Mouse (Mus musculus) ES-Bruce4 (cell line): Measurements from ENCODE around the gene Avil. TPM values are rescaled to one million over a fixed set of nuclear protein-coding genes. Genes with fewer than 3 reads are reported as not detected.

Source experiments
- H3K27ac ChIP-seq: 2 replicates; pipeline ENCODE4 v1.5.1; 2012; ENCODE audit warnings: low read length, inconsistent platforms; ENCODE audit not compliant: insufficient read depth
- H3K27me3 ChIP-seq: 2 replicates; pipeline ENCODE4 v1.6.1; 2012; ENCODE audit warnings: mild to moderate bottlenecking, low read length, inconsistent platforms; ENCODE audit not compliant: control insufficient read depth, poor library complexity, insufficient read depth, severe bottlenecking
- H3K36me3 ChIP-seq: 2 replicates; pipeline ENCODE4 v1.6.1; 2012; ENCODE audit warnings: inconsistent platforms, mild to moderate bottlenecking, low read length, moderate library complexity; ENCODE audit not compliant: control insufficient read depth, poor library complexity, insufficient read depth, severe bottlenecking
- H3K4me1 ChIP-seq: one replicate; pipeline ENCODE4 v1.8.1; 2011; ENCODE audit warnings: low read length; ENCODE audit not compliant: control insufficient read depth, insufficient read depth
- H3K4me3 ChIP-seq: 2 replicates; pipeline ENCODE4 v1.5.1; 2011; ENCODE audit warnings: low read depth, mild to moderate bottlenecking, low read length
- H3K9ac ChIP-seq: 2 replicates; pipeline ENCODE4 v1.6.1; 2012; ENCODE audit warnings: low read depth, mild to moderate bottlenecking, inconsistent platforms; ENCODE audit not compliant: poor library complexity, severe bottlenecking
- H3K9me3 ChIP-seq: replicated peaks from 2 replicates; pipeline ENCODE4 v1.6.1; 2012; ENCODE audit warnings: mild to moderate bottlenecking, low read length, inconsistent platforms; ENCODE audit not compliant: control insufficient read depth, poor library complexity, insufficient read depth, severe bottlenecking
- CTCF ChIP-seq: IDR thresholded peaks from one replicate; pipeline ENCODE4 v1.8.1; 2011; ENCODE audit warnings: low read depth, low read length
- EP300 ChIP-seq: IDR thresholded peaks from 2 replicates; pipeline ENCODE4 v1.6.1; 2011; ENCODE audit warnings: low read depth, low read length; ENCODE audit not compliant: insufficient read depth
- POLR2A ChIP-seq: IDR thresholded peaks from one replicate; pipeline ENCODE4 v1.8.1; 2011; ENCODE audit warnings: low read length; ENCODE audit not compliant: insufficient read depth
- polyA plus RNA-seq: library from polyadenylated mRNA; stranded (reverse); fragments of >200 nt; gene quantifications from 2 replicates; pipeline ENCODE4 v1.2.4, GENCODE M21; 2011; ENCODE audit warnings: low read depth; ENCODE audit not compliant: missing spikeins, insufficient read depth, insufficient read length

The Avil gene
- 0.19 and 0.78 TPM in 2 replicates for polyA plus RNA-seq

GRCm38 (mm10) chr10:127000529-127000928 is at the start of gene Avil:
Gene Avil, plus strand, starts transcription at chr10:127000709.
- H3K9ac ChIP-seq: no peak within 1 kb of the TSS
- no peaks in the 10 kb centered on the region for H3K27me3 ChIP-seq
- TF ChIP-seq CTCF: no peak
- no peak for TF ChIP-seq EP300
- TF ChIP-seq POLR2A: no peak
- no peak within 1 kb of the TSS for H3K4me3 ChIP-seq
- no peaks in the 10 kb centered on the region for H3K36me3 ChIP-seq
- H3K27ac ChIP-seq: no peak within 1 kb of the TSS
- no peaks in the 10 kb centered on the region for H3K9me3 ChIP-seq
- H3K4me1 ChIP-seq: no peaks in the 10 kb centered on the region

GRCm38 (mm10) chr10:126952375-126952774 is 48.1 kb upstream of the Avil start:
- Histone ChIP-seq H3K36me3 (no peaks in the 10 kb centered on the region), H3K4me1 (peaks cover 4% of the 10 kb centered on the region), H3K4me3 (no peak overlapping the region), H3K9ac (no peak overlapping the region), H3K27me3 (no peaks in the 10 kb centered on the region), H3K27ac (no peak overlapping the region), H3K9me3 (no peaks in the 10 kb centered on the region)
- TF ChIP-seq POLR2A: no peak
- no peak for TF ChIP-seq EP300
- TF ChIP-seq CTCF: peak; percentile 19

GRCm38 (mm10) chr10:126953029-126953471 is 47.5 kb upstream of the Avil start:
- no peaks in the 10 kb centered on the region for H3K9me3 ChIP-seq
- H3K27me3 ChIP-seq: no peaks in the 10 kb centered on the region
- H3K4me1 ChIP-seq: peaks cover 5% of the 10 kb centered on the region
- no peak for TF ChIP-seq EP300
- TF ChIP-seq CTCF: no peak
- TF ChIP-seq POLR2A: no peak
- no peak overlapping the region for H3K4me3 ChIP-seq
- no peak overlapping the region for H3K27ac ChIP-seq
- H3K36me3 ChIP-seq: no peaks in the 10 kb centered on the region
- H3K9ac ChIP-seq: no peak overlapping the region

- Histone ChIP-seq H3K27me3 (no peaks in the 10 kb centered on the region), H3K9ac (peak overlapping the region; percentile 15), H3K27ac (no peak overlapping the region), H3K4me1 (peaks cover 5% of the 10 kb centered on the region), H3K36me3 (no peaks in the 10 kb centered on the region), H3K9me3 (no peaks in the 10 kb centered on the region), H3K4me3 (no peak overlapping the region)
- no peak for TF ChIP-seq CTCF
- no peak for TF ChIP-seq POLR2A
- TF ChIP-seq EP300: no peak
Measured at GRCm38 (mm10) chr10:126956692-126957358, 43.7 kb upstream of the Avil start.

- peak; percentile 9 for TF ChIP-seq POLR2A
- no peak for TF ChIP-seq CTCF
- no peak for TF ChIP-seq EP300
- Histone ChIP-seq H3K4me1 (peaks cover 5% of the 10 kb centered on the region), H3K9ac (peak overlapping the region; percentile 15), H3K4me3 (peak overlapping the region; percentile 7), H3K9me3 (no peaks in the 10 kb centered on the region), H3K36me3 (no peaks in the 10 kb centered on the region), H3K27me3 (no peaks in the 10 kb centered on the region), H3K27ac (no peak overlapping the region)
Measured at GRCm38 (mm10) chr10:126957359-126958107, 43.0 kb upstream of the Avil start.

GRCm38 (mm10) chr10:126960496-126960895 is 40.0 kb upstream of the Avil start:
- TF ChIP-seq POLR2A: no peak
- no peak for TF ChIP-seq CTCF
- no peak for TF ChIP-seq EP300
- Histone ChIP-seq H3K4me3 (no peak overlapping the region), H3K36me3 (no peaks in the 10 kb centered on the region), H3K27ac (no peak overlapping the region), H3K9me3 (no peaks in the 10 kb centered on the region), H3K4me1 (peaks cover 7% of the 10 kb centered on the region), H3K27me3 (no peaks in the 10 kb centered on the region), H3K9ac (no peak overlapping the region)
